Mouse (Mus musculus) lung, postnatal 0 days (tissue): ENCODE measurements around the gene Txndc2. TPM values are rescaled to one million over a fixed set of nuclear protein-coding genes. Genes with fewer than 3 reads are reported as not detected.

Source experiments
- ATAC-seq: fragments of 200-750 bp; cut with Nextera tagmentation; 2 replicates; pipeline ENCODE4 v1.8.0; 2017; ENCODE audit warnings: moderate library complexity
- DNase-seq: peaks from one replicate; pipeline ENCODE4 v3.0.0-alpha.2; 2016; ENCODE audit warnings: low spot score
- H3K27ac ChIP-seq: fragments of 300-500 bp; sonication (generic); 2 replicates; pipeline ENCODE4 v1.5.1; 2014; ENCODE audit warnings: antibody characterized with exemption, mild to moderate bottlenecking, low read length, mixed read lengths
- H3K27me3 ChIP-seq: fragments of 300-500 bp; sonication (generic); replicated peaks from 2 replicates; pipeline ENCODE4 v1.6.1; 2014; ENCODE audit warnings: low read length, mixed read lengths; ENCODE audit not compliant: insufficient read depth
- H3K36me3 ChIP-seq: fragments of 300-500 bp; sonication (generic); 2 replicates; pipeline ENCODE4 v1.6.1; 2014; ENCODE audit warnings: low read length, mixed read lengths; ENCODE audit not compliant: insufficient read depth
- H3K4me1 ChIP-seq: fragments of 300-500 bp; sonication (generic); 2 replicates; pipeline ENCODE4 v1.6.1; 2014; ENCODE audit warnings: antibody characterized with exemption, low read depth, low read length, mixed read lengths; ENCODE audit not compliant: insufficient read depth
- H3K4me2 ChIP-seq: fragments of 300-500 bp; sonication (generic); replicated peaks from 2 replicates; pipeline ENCODE4 v1.6.1; 2014; ENCODE audit warnings: low read depth, mild to moderate bottlenecking, low read length, moderate library complexity, mixed read lengths
- H3K4me3 ChIP-seq: fragments of 300-500 bp; sonication (generic); 2 replicates; pipeline ENCODE4 v1.5.1; 2014; ENCODE audit warnings: low read depth, low read length
- H3K9ac ChIP-seq: fragments of 300-500 bp; sonication (generic); replicated peaks from 2 replicates; pipeline ENCODE4 v1.6.1; 2014; ENCODE audit warnings: low read depth, mild to moderate bottlenecking
- H3K9me3 ChIP-seq: fragments of 300-500 bp; sonication (generic); 2 replicates; pipeline ENCODE4 v1.6.1; 2016; ENCODE audit warnings: low read length, mixed read lengths
- CTCF ChIP-seq: IDR thresholded peaks from 2 replicates; pipeline ENCODE4 v1.5.1; 2016; ENCODE audit warnings: antibody characterized with exemption, mild to moderate bottlenecking
- EP300 ChIP-seq: IDR thresholded peaks from 2 replicates; pipeline ENCODE4 v1.6.1; 2016; ENCODE audit warnings: antibody characterized with exemption, mild to moderate bottlenecking, control low read depth
- WGBS: fragments of 180-500 bp; shearing (Covaris S2); extraction: QIAGEN DNeasy Blood & Tissue Kit; methylation state at CpG from one replicate; pipeline ENCODE4 v1.1.7; 2014; 5-methylcytosine and 5-hydroxymethylcytosine counted together
- polyA plus RNA-seq: library from polyadenylated mRNA; unstranded; fragments of >200 nt; fragmentation: Nextera tagmentation; extraction: Ambion mirVana; gene quantifications from 2 replicates; pipeline ENCODE4 v1.2.1, GENCODE M21; 2015

Gene Txndc2
- polyA plus RNA-seq, 1 experiment from 2014 or later = 0.12 TPM

DNA sequence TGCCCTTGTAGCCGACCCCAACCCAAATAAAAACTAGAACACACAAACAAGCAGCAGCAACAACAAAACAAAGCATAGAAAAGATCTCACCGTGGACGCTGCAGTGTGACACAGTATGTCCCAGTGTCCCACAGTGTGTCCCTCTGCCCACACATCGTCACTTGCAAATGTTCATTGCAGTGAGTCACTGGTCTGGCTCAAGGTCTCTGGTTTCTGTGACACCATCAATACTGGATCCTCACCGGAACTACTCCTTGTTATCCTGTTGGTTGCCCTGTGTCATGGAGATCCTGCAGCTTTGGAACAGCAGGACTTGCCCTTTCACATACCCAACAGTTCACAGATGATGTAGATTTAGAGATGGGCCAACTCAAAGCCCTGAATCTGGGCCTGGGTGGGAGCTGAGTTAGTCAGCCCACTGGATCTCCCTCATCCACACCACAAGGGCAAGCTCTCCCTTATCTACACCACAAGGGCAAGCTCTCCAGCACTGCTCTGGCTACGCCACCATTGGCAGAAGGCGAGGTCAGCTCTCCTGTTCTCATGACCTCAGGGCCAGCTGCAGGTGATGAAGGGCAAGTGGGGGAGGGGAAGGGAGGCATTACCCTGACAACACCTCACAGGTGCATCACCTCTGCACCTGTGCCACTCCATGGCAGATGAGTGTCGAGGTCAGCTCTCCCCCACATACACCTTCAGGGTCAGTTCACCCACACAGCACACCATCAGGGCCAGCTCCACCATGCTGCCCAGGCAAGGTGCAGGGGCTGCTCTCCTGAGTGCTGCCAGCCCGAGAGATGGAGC is 6.6 kb upstream of the Txndc2 start:
- TF ChIP-seq CTCF (no peak), EP300 (no peak)
- 79% methylated on average over 9 of the region's 9 CpGs for WGBS

GRCm38 (mm10) chr17:65647961-65648360 is 6.0 kb upstream of the Txndc2 start:
- 0 out of 2 replicates have a peak, but pooled peaks cover 9% of the 10 kb centered on the region for H3K36me3 ChIP-seq
- H3K9me3 ChIP-seq = no peaks in the 10 kb centered on the region
- H3K4me1 ChIP-seq = no peaks in the 10 kb centered on the region
- WGBS = 54% methylated on average over 5 of the region's 5 CpGs
- no peak overlapping the region for H3K27ac ChIP-seq
- DNase-seq (no peak), ATAC-seq (no peak)
- no peak overlapping the region for H3K9ac ChIP-seq
- TF ChIP-seq CTCF (no peak), EP300 (no peak)
- no peak overlapping the region for H3K4me3 ChIP-seq
- no peak overlapping the region for H3K4me2 ChIP-seq
- no peaks in the 10 kb centered on the region for H3K27me3 ChIP-seq

More for the DNA sequence above, 6.6 kb upstream of the Txndc2 start:
- Histone ChIP-seq H3K9me3 (no peaks in the 10 kb centered on the region), H3K36me3 (0 out of 2 replicates have a peak, but pooled peaks cover 9% of the 10 kb centered on the region), H3K4me3 (no peak overlapping the region), H3K27me3 (no peaks in the 10 kb centered on the region), H3K4me2 (no peak overlapping the region), H3K4me1 (no peaks in the 10 kb centered on the region), H3K9ac (no peak overlapping the region), H3K27ac (no peak overlapping the region)
- DNase-seq (no peak), ATAC-seq (no peak)

GRCm38 (mm10) chr17:65647226-65647625 is 5.3 kb upstream of the Txndc2 start:
- no peak for ATAC-seq
- no peaks in the 10 kb centered on the region for H3K9me3 ChIP-seq
- H3K27me3 ChIP-seq = no peaks in the 10 kb centered on the region
- no peak overlapping the region for H3K9ac ChIP-seq
- H3K36me3 ChIP-seq = 0 out of 2 replicates have a peak, but pooled peaks cover 4% of the 10 kb centered on the region
- no peak overlapping the region for H3K27ac ChIP-seq
- DNase-seq = no peak
- WGBS = 56% methylated on average over 6 of the region's 6 CpGs
- H3K4me3 ChIP-seq = no peak overlapping the region
- no peak overlapping the region for H3K4me2 ChIP-seq
- TF ChIP-seq EP300 = no peak
- TF ChIP-seq CTCF = no peak
- H3K4me1 ChIP-seq = no peaks in the 10 kb centered on the region

DNA sequence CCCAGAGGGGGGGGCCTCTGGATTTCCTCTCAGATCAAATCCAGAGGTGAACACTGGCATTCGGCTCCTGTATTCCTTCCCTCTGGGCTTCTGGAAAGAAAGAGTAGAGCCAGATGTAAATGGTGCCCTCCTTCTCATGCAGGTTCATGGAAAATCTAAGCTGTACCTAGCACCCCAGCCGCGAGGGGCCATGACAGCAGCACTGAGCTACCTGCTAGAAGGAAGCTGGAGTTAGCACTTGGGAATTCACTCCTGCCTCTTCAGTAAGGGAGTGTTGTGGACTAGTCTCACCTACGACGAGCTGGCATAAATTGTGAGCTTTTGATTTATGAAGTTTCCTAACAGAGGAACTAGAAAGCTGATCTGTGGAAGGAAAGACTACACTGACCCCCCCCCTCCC is 1.6 kb upstream of the Txndc2 start:
- 53% methylated on average over 5 of the region's 5 CpGs for WGBS
- peak; percentile 70 for ATAC-seq
- H3K27ac ChIP-seq = peak overlapping the region; percentile 91

DNA sequence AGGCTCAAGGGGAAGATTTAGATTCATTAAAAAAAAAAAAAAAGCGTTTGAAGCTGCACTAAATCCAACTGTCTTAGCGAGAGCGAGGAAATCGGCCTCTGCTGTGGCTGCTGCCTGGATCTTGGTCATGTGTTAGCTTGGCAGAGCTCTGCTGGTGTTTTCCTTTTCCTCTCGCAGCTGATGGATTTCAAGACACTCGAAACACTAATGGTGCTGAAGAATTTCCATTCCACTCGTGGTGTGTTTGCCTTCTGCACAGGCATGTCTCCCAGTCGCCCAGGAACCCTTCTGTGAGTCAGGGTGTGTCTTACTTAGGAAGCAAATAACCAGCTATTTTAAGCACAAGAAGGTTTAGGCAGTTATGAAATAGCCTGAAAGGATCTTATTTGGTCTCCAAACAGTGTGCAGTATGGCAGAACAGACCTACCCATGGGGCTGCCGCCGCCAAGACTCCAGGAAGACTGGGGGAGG is 1.1 kb upstream of the Txndc2 start:
- TF ChIP-seq EP300 (peak; percentile 93), CTCF (no peak)
- peak; percentile 95 for ATAC-seq
- no peak overlapping the region for H3K9ac ChIP-seq
- peak overlapping the region; percentile 91 for H3K27ac ChIP-seq
- DNase-seq = peak; percentile 94
- H3K4me2 ChIP-seq = peak overlapping the region; percentile 38
- no peak overlapping the region for H3K4me3 ChIP-seq
- no peaks in the 10 kb centered on the region for H3K4me1 ChIP-seq
- H3K9me3 ChIP-seq = no peaks in the 10 kb centered on the region
- H3K27me3 ChIP-seq = no peaks in the 10 kb centered on the region
- 38% methylated on average over 10 of the region's 10 CpGs for WGBS
- no peaks in the 10 kb centered on the region for H3K36me3 ChIP-seq

More for the DNA sequence above, 1.6 kb upstream of the Txndc2 start:
- DNase-seq = peak; percentile 58
- no peaks in the 10 kb centered on the region for H3K9me3 ChIP-seq
- H3K36me3 ChIP-seq = no peaks in the 10 kb centered on the region
- H3K9ac ChIP-seq = no peak overlapping the region
- H3K4me1 ChIP-seq = no peaks in the 10 kb centered on the region
- no peaks in the 10 kb centered on the region for H3K27me3 ChIP-seq
- peak; percentile 47 for TF ChIP-seq CTCF
- no peak for TF ChIP-seq EP300
- H3K4me2 ChIP-seq = peak overlapping the region; percentile 38
- H3K4me3 ChIP-seq = no peak overlapping the region

DNA sequence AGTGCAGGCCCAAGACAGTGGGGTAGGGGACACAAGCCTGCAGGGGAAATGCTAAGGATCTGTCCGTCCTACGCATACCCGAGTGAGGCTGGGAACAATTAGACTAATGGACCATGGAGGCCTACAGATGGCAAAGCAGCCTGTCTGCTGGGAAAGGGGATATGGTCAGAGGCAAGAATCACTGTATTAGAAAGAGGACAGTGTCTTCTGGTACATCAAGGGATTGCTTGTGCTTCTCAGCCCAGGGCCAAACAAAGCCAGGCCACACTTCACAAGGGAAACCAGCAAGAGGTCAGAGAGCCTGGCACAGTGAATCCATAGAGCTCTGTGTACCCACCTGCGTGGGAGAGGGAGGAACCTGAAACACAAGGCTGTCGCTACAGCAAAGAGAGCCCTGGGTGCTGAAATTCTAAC is 617 bp upstream of the Txndc2 start:
- ATAC-seq (peak; percentile 32), DNase-seq (no peak)
- H3K4me2 ChIP-seq = no peak overlapping the region
- no peak overlapping the region for H3K9ac ChIP-seq
- H3K4me3 ChIP-seq = no peak overlapping the region
- 70% methylated on average over 5 of the region's 5 CpGs for WGBS
- TF ChIP-seq EP300 = no peak
- TF ChIP-seq CTCF = no peak
- H3K9me3 ChIP-seq = no peaks in the 10 kb centered on the region
- H3K27ac ChIP-seq = peak overlapping the region; percentile 85
- no peaks in the 10 kb centered on the region for H3K36me3 ChIP-seq
- H3K4me1 ChIP-seq = no peaks in the 10 kb centered on the region
- H3K27me3 ChIP-seq = no peaks in the 10 kb centered on the region
